Mouse (Mus musculus) stomach, postnatal 0 days (tissue): Measurements from ENCODE around the gene Cuedc1.

Source experiments
- CTCF ChIP-seq: IDR thresholded peaks from 2 replicates; pipeline ENCODE4 v1.5.1; 2016; ENCODE audit warnings: antibody characterized with exemption, low read depth, mild to moderate bottlenecking, moderate library complexity
- EP300 ChIP-seq: optimal IDR thresholded peaks from 2 replicates; pipeline ENCODE3; 2016; ENCODE audit warnings: antibody characterized with exemption

GRCm38 (mm10) chr11:88090293-88090692 lies 7.6 kb upstream of the Cuedc1 start:
- no peak for TF ChIP-seq CTCF
- no peak for TF ChIP-seq EP300
